Mouse (Mus musculus) stomach, postnatal 0 days (tissue): ENCODE data around the gene Anxa2. TPM values are rescaled to one million over a fixed set of nuclear protein-coding genes. Genes with fewer than 3 reads are reported as not detected.

Experiments used
- ATAC-seq: fragments of 200-750 bp; cut with Nextera tagmentation; 2 replicates; pipeline ENCODE4 v1.8.0; 2017; ENCODE audit not compliant: low FRiP score, low TSS enrichment
- DNase-seq: peaks from one replicate; pipeline ENCODE4 v3.0.0-alpha.2; 2016; ENCODE audit warnings: low spot score
- H3K27ac ChIP-seq: fragments of 300-500 bp; sonication (generic); replicated peaks from 2 replicates; pipeline ENCODE4 v1.5.1; 2014; ENCODE audit warnings: mild to moderate bottlenecking, control low read depth
- H3K27me3 ChIP-seq: fragments of 300-500 bp; sonication (generic); 2 replicates; pipeline ENCODE4 v1.6.1; 2014; ENCODE audit warnings: low read length; ENCODE audit not compliant: control insufficient read depth, insufficient read depth
- H3K36me3 ChIP-seq: fragments of 300-500 bp; sonication (generic); 2 replicates; pipeline ENCODE4 v1.6.1; 2014; ENCODE audit warnings: low read length, mixed read lengths; ENCODE audit not compliant: control insufficient read depth, insufficient read depth
- H3K4me1 ChIP-seq: fragments of 300-500 bp; sonication (generic); replicated peaks from 2 replicates; pipeline ENCODE4 v1.6.1; 2014; ENCODE audit warnings: antibody characterized with exemption; ENCODE audit not compliant: control insufficient read depth, insufficient read depth
- H3K4me2 ChIP-seq: fragments of 300-500 bp; sonication (generic); replicated peaks from 2 replicates; pipeline ENCODE4 v1.6.1; 2014; ENCODE audit warnings: low read depth, mild to moderate bottlenecking, control low read depth, moderate library complexity
- H3K4me3 ChIP-seq: fragments of 300-500 bp; sonication (generic); 2 replicates; pipeline ENCODE4 v1.5.1; 2014; ENCODE audit warnings: low read depth, low read length, control low read depth
- H3K9ac ChIP-seq: fragments of 300-500 bp; sonication (generic); 2 replicates; pipeline ENCODE4 v1.6.1; 2014; ENCODE audit warnings: mild to moderate bottlenecking, low read length, control low read depth, mixed read lengths
- H3K9me3 ChIP-seq: fragments of 300-500 bp; sonication (generic); 2 replicates; pipeline ENCODE4 v1.6.1; 2016; ENCODE audit warnings: low read length; ENCODE audit not compliant: control insufficient read depth
- CTCF ChIP-seq: IDR thresholded peaks from 2 replicates; pipeline ENCODE4 v1.5.1; 2016; ENCODE audit warnings: antibody characterized with exemption, low read depth, mild to moderate bottlenecking, moderate library complexity
- EP300 ChIP-seq: optimal IDR thresholded peaks from 2 replicates; pipeline ENCODE3; 2016; ENCODE audit warnings: antibody characterized with exemption
- WGBS: fragments of 180-500 bp; shearing (Covaris S2); extraction: QIAGEN DNeasy Blood & Tissue Kit; methylation state at CpG from one replicate; pipeline ENCODE4 v1.1.7; 2014; 5-methylcytosine and 5-hydroxymethylcytosine counted together
- polyA plus RNA-seq: library from polyadenylated mRNA; unstranded; fragments of >200 nt; fragmentation: Nextera tagmentation; extraction: Ambion mirVana; gene quantifications from 2 replicates; pipeline ENCODE4 v1.2.1, GENCODE M21; 2015

Gene Anxa2
- polyA plus RNA-seq, 1 experiment from 2014 or later, result 654 TPM

GRCm38 (mm10) chr9:69505611-69506010 is 52.2 kb downstream of the Anxa2 start:
- ATAC-seq, result no peak
- H3K4me2 ChIP-seq, result no peak overlapping the region
- TF ChIP-seq EP300 (no peak), CTCF (peak; percentile 88)
- no peaks in the 10 kb centered on the region for H3K9me3 ChIP-seq
- no peak overlapping the region for H3K4me3 ChIP-seq
- H3K27me3 ChIP-seq, result no peaks in the 10 kb centered on the region
- no peaks in the 10 kb centered on the region for H3K4me1 ChIP-seq
- 12% methylated on average over 7 of the region's 7 CpGs for WGBS
- H3K9ac ChIP-seq, result no peak overlapping the region
- H3K36me3 ChIP-seq, result no peaks in the 10 kb centered on the region
- peak; percentile 50 for DNase-seq
- H3K27ac ChIP-seq, result no peak overlapping the region

GRCm38 (mm10) chr9:69507206-69507605 is 53.8 kb downstream of the Anxa2 start:
- ATAC-seq (no peak), DNase-seq (no peak)
- Histone ChIP-seq H3K4me1 (no peaks in the 10 kb centered on the region), H3K4me3 (no peak overlapping the region), H3K9ac (no peak overlapping the region), H3K27me3 (no peaks in the 10 kb centered on the region), H3K4me2 (peak overlapping the region; percentile 24; the same call in 1 of the 2 replicates), H3K27ac (no peak overlapping the region), H3K9me3 (no peaks in the 10 kb centered on the region), H3K36me3 (no peaks in the 10 kb centered on the region)
- TF ChIP-seq CTCF, result no peak
- no peak for TF ChIP-seq EP300
- 33% methylated on average over 11 of the region's 11 CpGs for WGBS

- Histone ChIP-seq H3K9ac (no peak overlapping the region), H3K9me3 (no peaks in the 10 kb centered on the region), H3K4me3 (no peak overlapping the region), H3K4me2 (no peak overlapping the region), H3K36me3 (no peaks in the 10 kb centered on the region), H3K27ac (no peak overlapping the region), H3K27me3 (no peaks in the 10 kb centered on the region), H3K4me1 (no peaks in the 10 kb centered on the region)
- TF ChIP-seq EP300 (no peak), CTCF (no peak)
- 73% methylated on average over 8 of the region's 8 CpGs for WGBS
- no peak for DNase-seq
- ATAC-seq, result no peak
These were observed 54.6 kb downstream of the Anxa2 start for GRCm38 (mm10) chr9:69508016-69508415.

GRCm38 (mm10) chr9:69511881-69512590 is 58.6 kb downstream of the Anxa2 start:
- no peak overlapping the region for H3K4me2 ChIP-seq
- no peak for TF ChIP-seq CTCF
- no peak for TF ChIP-seq EP300
- ATAC-seq (no peak), DNase-seq (no peak)
- 17% methylated on average over 11 of the region's 11 CpGs for WGBS
- no peaks in the 10 kb centered on the region for H3K4me1 ChIP-seq
- H3K27ac ChIP-seq, result no peak overlapping the region
- no peaks in the 10 kb centered on the region for H3K9me3 ChIP-seq
- H3K27me3 ChIP-seq, result no peaks in the 10 kb centered on the region
- H3K4me3 ChIP-seq, result no peak overlapping the region
- H3K36me3 ChIP-seq, result no peaks in the 10 kb centered on the region
- no peak overlapping the region for H3K9ac ChIP-seq

- Histone ChIP-seq H3K4me1 (no peaks in the 10 kb centered on the region), H3K4me2 (no peak overlapping the region), H3K27me3 (no peaks in the 10 kb centered on the region), H3K36me3 (no peaks in the 10 kb centered on the region), H3K27ac (no peak overlapping the region), H3K9me3 (no peaks in the 10 kb centered on the region), H3K4me3 (no peak overlapping the region), H3K9ac (no peak overlapping the region)
- ATAC-seq (no peak), DNase-seq (no peak)
- 100% methylated on average over 1 of the region's 1 CpGs for WGBS
- TF ChIP-seq EP300 (no peak), CTCF (no peak)
These were observed 59.3 kb downstream of the Anxa2 start for GRCm38 (mm10) chr9:69512726-69513125.

- Histone ChIP-seq H3K4me2 (no peak overlapping the region), H3K27ac (no peak overlapping the region), H3K9ac (no peak overlapping the region), H3K4me1 (no peaks in the 10 kb centered on the region), H3K27me3 (no peaks in the 10 kb centered on the region), H3K9me3 (no peaks in the 10 kb centered on the region), H3K36me3 (no peaks in the 10 kb centered on the region), H3K4me3 (no peak overlapping the region)
- 64% methylated on average over 8 of the region's 8 CpGs for WGBS
- no peak for ATAC-seq
- no peak for DNase-seq
- TF ChIP-seq EP300 (no peak), CTCF (no peak)
These were observed 60.8 kb downstream of the Anxa2 start for GRCm38 (mm10) chr9:69514206-69514605.
